Mouse (Mus musculus) urinary bladder, postnatal 25 days (tissue): ENCODE measurements around the gene Prpf8.

ENCODE experiments used
- DNase-seq: peaks from one replicate; pipeline ENCODE4 v3.0.0; 2022; ENCODE audit warnings: low spot score

The Prpf8 gene

GRCm38 (mm10) chr11:75459751-75460102 is 26.9 kb upstream of the Prpf8 start:
- DNase-seq: no peak

- DNase-seq: peak; percentile 80
Measured at GRCm38 (mm10) chr11:75460103-75460843, 26.3 kb upstream of the Prpf8 start.

GRCm38 (mm10) chr11:75460844-75461742 is 25.5 kb upstream of the Prpf8 start, which contains the start of gene Tlcd2:
Gene Tlcd2 (plus strand): TSS chr11:75461715.
- DNase-seq: peak; percentile 96

DNA sequence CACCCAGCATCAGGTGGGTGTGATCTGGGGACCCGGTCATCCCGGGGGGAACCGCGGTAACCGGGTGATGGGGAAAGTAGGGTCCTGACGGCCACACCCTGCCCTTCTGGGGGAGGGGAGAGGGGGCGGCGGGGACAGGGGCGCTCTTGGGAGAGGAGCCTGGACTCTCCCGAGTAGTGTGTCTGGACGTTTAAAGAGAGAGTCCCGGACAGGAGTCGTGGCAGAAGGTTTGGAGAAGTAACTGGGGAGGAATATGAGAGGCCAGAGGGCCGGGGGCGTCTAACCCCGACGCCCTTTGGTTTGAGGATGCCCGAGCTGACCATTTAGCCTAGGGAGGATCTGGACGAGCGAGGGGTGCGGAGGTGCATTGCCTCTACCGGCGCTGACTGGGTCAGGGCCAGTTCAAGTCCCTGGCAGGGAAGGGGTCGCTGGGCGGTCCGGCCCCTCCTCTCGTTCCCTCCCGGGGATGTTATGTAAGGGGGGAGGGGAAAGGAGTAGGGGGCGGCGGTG is 24.8 kb upstream of the Prpf8 start:
- no peak for DNase-seq

DNA sequence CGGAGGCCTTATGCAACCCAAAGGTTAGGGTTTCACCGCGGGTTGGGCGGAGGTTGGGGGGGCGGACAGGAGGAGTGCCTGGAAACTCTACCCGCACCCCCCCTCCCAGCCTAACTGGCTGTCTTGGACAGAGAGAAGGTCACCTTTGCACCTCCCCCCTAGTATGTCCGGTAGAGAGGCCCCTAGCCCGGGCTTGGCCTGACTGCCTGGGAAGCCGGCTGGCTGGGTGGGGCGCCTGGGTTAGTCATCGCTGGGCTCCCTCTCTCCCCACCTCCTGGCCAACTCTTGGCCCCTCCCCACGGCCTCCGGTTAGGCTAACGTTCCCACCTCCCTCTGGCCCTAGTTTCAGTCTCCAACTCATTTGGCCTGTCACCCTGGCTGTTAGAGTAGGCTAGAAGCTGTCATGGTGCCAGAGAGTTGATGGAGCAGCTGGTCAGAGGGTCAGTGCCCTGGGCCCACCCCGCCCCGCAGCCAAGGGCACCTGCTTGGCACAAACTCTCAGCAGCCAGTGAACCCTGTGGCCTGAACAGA is 24.3 kb upstream of the Prpf8 start:
- DNase-seq: peak; percentile 83

DNA sequence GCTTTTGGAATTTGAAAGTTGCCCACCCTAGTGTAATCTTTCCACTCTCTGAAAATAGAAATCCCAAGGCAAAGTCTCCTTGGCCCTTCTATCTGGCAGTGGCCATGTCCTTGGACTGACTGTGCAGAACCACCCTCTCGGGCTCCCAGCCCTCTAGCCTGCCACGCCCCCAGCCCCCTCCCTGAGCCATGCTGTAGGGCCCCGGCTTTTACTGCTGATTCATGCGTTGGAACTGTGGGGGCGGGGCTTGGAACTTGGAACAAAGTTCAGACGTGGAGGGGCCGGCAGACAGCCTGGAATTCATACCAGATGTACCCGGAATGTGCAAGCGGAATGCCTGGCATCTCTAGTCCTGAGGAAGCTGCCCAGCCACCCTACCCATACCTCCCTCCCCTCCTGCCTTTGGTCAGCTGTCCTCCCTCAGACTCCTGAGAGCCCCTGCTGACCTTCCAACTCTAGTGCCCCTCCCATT is 23.7 kb upstream of the Prpf8 start:
- peak; percentile 97 for DNase-seq

DNA sequence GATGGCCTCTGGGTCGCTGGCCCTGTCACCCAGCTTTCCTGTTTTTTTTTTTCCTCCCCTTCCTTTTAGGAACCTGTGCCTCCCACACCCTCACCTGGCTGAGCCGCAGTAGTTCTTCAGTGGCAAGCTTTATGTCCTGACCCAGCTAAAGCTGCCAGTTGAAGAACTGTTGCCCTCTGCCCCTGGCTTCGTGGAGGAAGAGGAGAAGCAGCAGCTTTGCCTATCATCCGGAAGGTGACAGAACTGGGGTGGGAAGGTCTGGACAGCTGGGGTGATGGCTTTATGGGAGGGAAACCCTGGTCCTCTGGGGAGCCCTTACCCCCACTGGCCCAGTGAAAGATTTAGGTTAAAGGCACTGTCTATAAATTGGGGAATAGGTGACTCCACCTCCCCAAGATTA is 23.0 kb upstream of the Prpf8 start:
- no peak for DNase-seq

GRCm38 (mm10) chr11:75464417-75464816 is 22.2 kb upstream of the Prpf8 start:
- no peak for DNase-seq

DNA sequence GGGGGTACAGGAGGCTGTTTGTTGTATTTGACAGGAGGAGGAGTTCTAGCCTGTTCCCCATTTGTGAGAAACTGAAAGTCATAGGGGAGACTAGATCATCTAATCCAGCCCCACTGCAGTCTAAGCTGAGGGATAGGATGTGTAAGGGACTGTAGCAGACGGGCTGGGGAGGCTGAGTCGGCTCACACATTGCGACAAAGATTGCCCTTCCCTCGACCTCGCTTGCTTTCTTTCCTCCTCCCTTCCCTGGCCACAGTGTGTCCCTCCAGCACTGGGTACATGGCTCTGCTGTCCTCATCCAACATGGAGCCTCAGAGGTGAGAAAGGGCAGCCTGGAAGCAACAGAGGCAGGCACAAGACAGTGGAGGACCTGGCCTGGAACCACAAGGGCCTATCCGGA is 21.6 kb upstream of the Prpf8 start:
- no peak for DNase-seq

DNA sequence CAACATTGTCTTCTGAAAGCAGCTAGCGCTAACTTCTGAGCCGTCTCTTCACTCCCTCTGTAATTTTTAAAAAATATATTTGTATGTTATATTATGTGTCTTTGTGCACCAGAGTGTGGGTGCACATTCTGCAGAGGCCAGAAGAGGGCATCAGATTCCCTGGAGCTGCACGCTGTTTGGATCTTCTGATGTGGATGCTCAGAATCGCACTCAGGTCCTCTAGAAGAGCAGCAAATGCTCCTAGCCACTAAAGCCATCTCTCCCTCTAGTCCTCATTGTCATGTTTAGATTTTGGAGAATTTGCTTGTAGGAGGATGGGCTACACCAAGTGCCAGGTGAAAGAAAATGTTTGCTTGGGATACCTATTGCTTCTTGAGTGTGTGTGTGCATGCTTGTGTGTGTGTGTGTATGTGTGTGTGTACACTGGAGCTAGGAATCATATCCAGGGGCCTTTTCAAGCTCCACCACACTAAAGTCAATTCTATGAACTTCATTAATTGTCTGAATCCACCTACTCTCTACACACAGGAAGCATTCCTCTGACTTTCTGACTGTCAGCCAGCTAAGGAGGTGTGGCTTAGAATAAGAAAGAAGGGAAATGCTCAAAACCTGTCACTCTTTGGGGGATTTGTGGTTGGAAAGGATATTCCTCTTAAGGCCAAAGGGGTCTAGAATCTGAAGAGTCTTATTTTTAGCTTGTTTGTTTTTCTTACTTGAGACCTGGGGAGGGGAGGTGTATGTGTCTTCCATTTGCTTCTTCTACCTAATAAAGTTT is 19.7 kb upstream of the Prpf8 start:
- DNase-seq: no peak

- DNase-seq: peak; percentile 47
Measured at GRCm38 (mm10) chr11:75467512-75468215, 19.0 kb upstream of the Prpf8 start.

GRCm38 (mm10) chr11:75468410-75468809 is 18.2 kb upstream of the Prpf8 start:
- DNase-seq: no peak

GRCm38 (mm10) chr11:75469261-75469660 is 17.4 kb upstream of the Prpf8 start:
- no peak for DNase-seq

DNA sequence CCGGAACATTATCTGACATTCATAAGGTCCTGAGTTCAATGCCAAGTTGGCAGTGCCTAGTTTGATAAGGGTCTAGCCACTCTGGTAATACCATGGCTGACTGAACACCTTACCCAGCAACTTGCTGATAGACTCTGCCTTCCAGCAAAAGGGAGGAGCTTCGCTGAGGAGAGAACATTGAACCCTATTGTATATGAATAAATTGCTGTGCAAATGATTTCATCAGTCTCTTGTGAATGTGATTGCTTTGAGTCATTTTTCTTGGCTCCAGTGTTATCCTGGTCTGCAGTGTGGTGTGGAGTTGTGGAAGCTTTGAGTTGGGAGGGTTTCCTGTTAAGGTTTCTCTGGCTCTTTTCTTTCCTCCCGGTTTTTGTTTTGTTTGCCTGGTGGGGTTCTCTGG is 15.9 kb upstream of the Prpf8 start:
- DNase-seq: no peak

DNA sequence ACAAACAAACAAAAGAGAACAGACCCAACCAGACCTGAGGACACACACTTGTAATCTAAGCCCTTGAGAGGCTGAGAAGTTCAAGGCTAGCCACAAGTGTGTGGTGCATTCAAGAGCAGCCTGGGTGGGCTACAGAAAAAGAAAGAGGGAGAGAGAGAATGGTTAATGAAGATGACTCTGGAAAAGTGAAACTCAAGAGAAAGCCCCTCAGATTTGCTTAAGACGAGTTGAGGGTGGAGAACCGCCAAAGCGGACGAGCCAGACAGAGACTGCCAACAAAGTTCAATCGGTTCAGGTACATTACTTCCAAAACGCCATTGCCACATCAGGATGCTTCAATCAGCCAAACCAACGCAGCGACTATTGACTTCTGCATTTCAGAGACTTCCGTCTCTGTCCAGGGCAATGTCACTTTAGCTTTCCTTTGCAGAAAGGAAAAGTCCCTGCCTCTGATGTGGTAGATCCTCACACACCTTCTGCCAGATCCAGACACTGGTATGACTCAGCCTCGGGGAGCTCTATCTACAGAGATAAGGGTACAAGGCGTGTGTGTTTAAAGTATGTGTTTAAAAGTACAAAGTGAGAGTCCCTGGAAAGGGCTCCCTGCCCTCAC is 14.0 kb upstream of the Prpf8 start:
- no peak for DNase-seq

DNA sequence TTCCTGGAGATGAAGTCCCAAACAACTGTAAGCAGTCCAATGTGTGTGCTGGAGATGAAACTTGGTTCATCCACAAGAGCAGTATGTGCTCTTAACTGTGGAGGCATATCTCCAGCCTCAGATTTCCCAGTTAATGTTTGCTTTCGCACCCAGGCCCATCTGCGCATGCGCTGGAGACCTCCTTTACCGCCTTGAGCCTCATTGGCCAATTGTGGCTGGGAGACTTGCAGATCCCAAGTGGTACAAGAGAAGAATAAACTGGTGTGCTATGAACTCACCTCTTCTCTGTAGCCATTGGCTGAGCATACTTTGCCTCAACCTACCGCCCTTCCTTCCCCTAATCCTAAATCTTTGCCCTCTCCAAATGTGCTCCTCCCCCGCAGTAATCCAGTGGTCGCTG is 13.2 kb upstream of the Prpf8 start:
- DNase-seq: no peak

DNA sequence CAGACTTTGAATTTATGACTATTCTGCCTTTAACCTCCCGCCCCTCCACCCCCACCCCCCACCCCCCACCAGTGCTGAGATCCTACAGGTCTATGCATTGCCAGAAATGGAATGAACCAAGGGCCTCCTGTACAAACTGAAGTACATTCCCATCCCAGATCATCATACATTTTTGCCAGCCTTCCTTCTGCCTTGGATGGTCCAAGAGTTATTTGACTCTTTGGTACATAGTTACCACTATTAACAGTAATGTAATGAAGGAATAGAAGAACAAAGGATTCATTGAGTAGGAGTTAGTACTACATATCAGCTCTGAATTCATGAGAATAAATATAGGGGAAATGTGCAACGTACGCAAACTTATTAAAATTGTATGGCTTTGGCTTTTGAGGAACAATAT is 424 bp upstream of the Prpf8 start:
- no peak for DNase-seq

DNA sequence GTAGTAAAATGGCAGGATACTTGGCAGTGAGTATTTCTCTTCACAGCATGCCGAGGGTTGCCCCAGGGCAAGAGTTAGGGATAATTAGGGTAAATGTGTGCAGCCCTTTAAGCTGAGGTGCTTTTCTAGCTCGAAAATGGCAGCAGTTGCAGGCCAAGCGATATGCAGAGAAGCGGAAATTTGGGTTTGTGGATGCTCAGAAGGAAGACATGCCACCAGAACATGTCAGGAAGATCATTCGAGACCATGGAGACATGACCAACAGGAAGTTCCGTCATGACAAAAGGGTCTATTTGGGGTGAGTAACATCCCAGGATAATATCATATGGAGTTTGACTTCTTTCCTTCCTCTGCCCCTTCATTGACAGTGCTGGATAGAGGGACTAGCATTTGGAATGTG is 880 bp downstream of the Prpf8 start:
- no peak for DNase-seq

DNA sequence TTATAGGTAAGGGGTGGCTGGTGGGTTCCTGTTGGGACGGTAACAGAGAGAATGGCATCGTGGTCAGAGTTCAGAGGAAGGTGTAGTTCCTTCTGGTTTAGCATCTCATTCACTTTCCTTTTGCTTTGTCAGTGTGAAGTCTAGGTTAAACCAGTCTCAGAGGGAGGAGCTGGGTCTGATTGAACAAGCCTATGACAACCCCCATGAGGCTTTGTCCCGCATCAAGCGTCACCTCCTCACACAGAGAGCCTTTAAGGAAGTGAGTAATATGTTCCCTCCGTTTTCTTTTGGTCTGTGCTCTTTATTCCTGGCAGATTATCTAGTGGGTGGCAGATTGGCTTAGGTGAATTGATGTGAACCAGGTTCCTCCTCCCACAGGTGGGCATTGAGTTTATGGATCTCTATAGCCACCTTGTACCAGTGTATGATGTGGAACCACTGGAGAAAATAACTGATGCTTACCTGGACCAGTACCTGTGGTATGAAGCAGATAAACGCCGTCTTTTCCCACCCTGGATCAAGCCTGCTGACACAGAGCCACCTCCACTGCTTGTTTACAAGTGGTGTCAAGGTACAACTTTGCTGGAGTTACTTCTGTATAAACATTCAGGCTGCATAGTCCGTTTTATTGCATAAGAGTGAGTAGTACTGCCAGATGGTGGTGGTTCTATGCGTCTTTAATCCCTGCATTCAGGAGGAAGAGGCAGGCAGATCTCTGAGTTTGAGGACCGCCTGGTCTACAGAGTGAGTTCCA is 7.9 kb downstream of the Prpf8 start:
- no peak for DNase-seq

DNA sequence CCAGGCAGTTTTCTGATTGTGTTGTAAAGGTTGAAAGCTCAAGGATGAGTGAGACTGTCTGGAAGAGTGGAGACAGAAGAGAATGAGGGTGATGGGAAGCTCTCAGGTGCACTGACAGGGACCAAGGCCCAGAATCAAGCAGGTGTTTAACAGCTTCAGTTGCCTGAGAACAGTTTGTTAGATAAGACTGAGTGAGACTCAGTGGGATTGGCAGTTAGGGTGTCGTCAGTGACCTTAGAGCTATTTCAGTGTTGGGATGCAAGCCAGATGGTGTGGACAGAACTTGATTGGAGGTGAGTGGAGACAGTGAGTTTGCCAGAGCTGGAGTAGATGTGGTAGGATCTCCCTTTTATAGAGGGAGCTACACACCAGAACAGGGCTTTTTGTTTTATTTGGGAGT is 11.5 kb downstream of the Prpf8 start:
- no peak for DNase-seq
